Mouse (Mus musculus) lung, postnatal 0 days (tissue): ENCODE measurements around the gene Agbl1.

Experiments
- CTCF ChIP-seq: IDR thresholded peaks from 2 replicates; pipeline ENCODE4 v1.5.1; 2016; ENCODE audit warnings: antibody characterized with exemption, mild to moderate bottlenecking
- EP300 ChIP-seq: IDR thresholded peaks from 2 replicates; pipeline ENCODE4 v1.6.1; 2016; ENCODE audit warnings: antibody characterized with exemption, mild to moderate bottlenecking, control low read depth

DNA sequence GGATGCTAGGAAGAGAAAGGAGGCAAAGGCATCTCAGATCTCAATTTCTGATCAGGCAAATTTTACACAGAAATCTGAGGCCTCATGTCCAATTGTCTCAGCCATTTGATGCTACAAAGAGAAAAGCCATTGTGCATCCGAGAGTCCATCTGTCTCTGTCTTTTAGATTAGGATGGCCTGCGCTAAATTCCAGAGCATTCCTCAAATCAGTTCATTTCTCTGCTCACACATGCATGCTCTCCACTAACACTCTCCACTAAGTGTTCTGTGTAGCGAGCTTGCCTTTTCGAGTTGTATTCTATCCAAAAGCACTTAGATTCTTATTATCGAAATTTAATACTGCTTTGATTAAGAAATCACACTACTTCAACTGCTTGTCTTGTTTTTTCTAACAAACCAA, 159.6 kb downstream of the Agbl1 start:
- TF ChIP-seq CTCF (no peak), EP300 (no peak)
